Mouse (Mus musculus) midbrain, embryonic 14.5 days (tissue): ENCODE results near the gene Cluh. TPM values are rescaled to one million over a fixed set of nuclear protein-coding genes. Genes with fewer than 3 reads are reported as not detected.

ENCODE experiments used
- ATAC-seq: fragments of 200-750 bp; cut with Nextera tagmentation; 2 replicates; pipeline ENCODE4 v1.8.0; 2017; ENCODE audit warnings: moderate number of reproducible peaks, moderate library complexity; ENCODE audit not compliant: low FRiP score, low TSS enrichment
- DNase-seq: peaks from one replicate; pipeline ENCODE4 v3.0.0-alpha.2; 2015
- H3K27ac ChIP-seq: fragments of 300-500 bp; sonication (generic); replicated peaks from 2 replicates; pipeline ENCODE4 v1.5.1; 2014; ENCODE audit warnings: mild to moderate bottlenecking, low read depth, low read length, moderate library complexity
- H3K27me3 ChIP-seq: fragments of 300-500 bp; sonication (generic); 2 replicates; pipeline ENCODE4 v1.6.1; 2014; ENCODE audit warnings: low read length, control low read depth, mixed read lengths; ENCODE audit not compliant: control insufficient read depth, insufficient read depth
- H3K36me3 ChIP-seq: fragments of 300-500 bp; sonication (generic); 2 replicates; pipeline ENCODE4 v1.6.1; 2014; ENCODE audit warnings: low read length, control low read depth; ENCODE audit not compliant: control insufficient read depth, insufficient read depth
- H3K4me1 ChIP-seq: fragments of 300-500 bp; sonication (generic); 2 replicates; pipeline ENCODE4 v1.6.1; 2014; ENCODE audit warnings: mild to moderate bottlenecking, antibody characterized with exemption, low read length, control low read depth; ENCODE audit not compliant: control insufficient read depth, insufficient read depth
- H3K4me2 ChIP-seq: fragments of 300-500 bp; sonication (generic); 2 replicates; pipeline ENCODE4 v1.6.1; 2014; ENCODE audit warnings: mild to moderate bottlenecking, low read length, moderate library complexity
- H3K4me3 ChIP-seq: fragments of 300-500 bp; sonication (generic); replicated peaks from 2 replicates; pipeline ENCODE4 v1.5.1; 2014; ENCODE audit warnings: low read depth, low read length
- H3K9ac ChIP-seq: fragments of 300-500 bp; sonication (generic); replicated peaks from 2 replicates; pipeline ENCODE4 v1.6.1; 2014; ENCODE audit warnings: mild to moderate bottlenecking, low read length, moderate library complexity
- H3K9me3 ChIP-seq: fragments of 300-500 bp; sonication (generic); 2 replicates; pipeline ENCODE4 v1.6.1; 2016; ENCODE audit warnings: low read length, control low read depth, mixed read lengths; ENCODE audit not compliant: control insufficient read depth
- WGBS: fragments of 180-500 bp; shearing (Covaris S2); extraction: QIAGEN DNeasy Blood & Tissue Kit; methylation state at CpG from one replicate; pipeline ENCODE4 v1.1.7; 2014; 5-methylcytosine and 5-hydroxymethylcytosine counted together
- polyA plus RNA-seq: library from polyadenylated mRNA; unstranded; fragments of >200 nt; fragmentation: Nextera tagmentation; extraction: Ambion mirVana; gene quantifications from 2 replicates; pipeline ENCODE4 v1.2.1, GENCODE M21; 2014

The Cluh gene
- polyA plus RNA-seq, 1 experiment from 2014 or later: 14.4 TPM

DNA sequence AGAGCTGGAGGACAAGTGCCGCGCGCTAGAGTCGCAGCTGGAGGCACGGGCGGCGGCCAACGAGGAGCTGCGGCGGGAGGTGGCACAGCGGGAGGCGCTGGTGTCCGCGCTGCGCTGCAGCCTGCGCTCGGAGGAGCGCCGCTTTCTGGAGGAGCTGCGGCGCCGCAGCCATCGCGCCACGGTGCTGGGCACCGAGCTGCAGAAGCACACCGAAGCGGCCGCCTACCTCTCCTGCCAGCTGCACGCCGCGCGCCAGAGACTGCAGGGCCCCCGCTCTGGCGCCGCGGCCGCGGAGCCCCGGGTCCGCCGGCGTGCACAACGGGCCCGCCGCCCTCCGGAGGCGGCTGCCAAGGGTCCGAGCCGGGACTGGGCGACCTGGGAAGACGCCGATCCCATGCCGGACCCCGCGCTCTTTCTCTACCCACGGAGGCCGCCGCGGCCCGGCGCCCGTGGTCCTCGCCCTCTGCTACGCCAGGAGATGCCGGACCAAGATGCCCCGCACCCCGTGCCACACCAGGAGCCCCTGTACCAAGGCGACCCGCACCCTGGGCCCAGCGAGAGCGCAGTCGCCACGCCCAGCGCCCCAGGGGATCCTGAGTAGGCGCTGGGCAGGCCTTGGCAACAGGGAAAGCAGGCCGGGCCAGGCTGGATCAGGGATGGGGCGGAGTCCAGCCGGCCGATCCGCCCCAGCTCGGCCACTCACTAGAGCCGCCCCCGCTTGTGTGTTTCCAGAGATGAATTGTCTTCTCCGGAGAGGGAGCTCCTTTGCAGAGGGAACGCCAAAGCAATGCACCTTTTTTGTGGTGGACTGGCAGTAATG, 11.1 kb upstream of the Cluh start:
- under 1% methylated on average over 76 of the region's 86 CpGs for WGBS
- DNase-seq (peak; percentile 90), ATAC-seq (peak; percentile 86)
- Histone ChIP-seq H3K36me3 (no peaks in the 10 kb centered on the region), H3K9me3 (no peaks in the 10 kb centered on the region), H3K27ac (peak overlapping the region; percentile 96), H3K9ac (peak overlapping the region; percentile 92), H3K4me2 (peak overlapping the region; percentile 86), H3K27me3 (0 out of 2 replicates have a peak, but pooled peaks cover 4% of the 10 kb centered on the region), H3K4me3 (peak overlapping the region; percentile 62), H3K4me1 (peaks cover 14% of the 10 kb centered on the region)

- no peak for DNase-seq
- peak overlapping the region; percentile 96 for H3K27ac ChIP-seq
- H3K27me3 ChIP-seq: 0 out of 2 replicates have a peak, but pooled peaks cover 4% of the 10 kb centered on the region
- peak; percentile 52; the same call in 1 of the 2 replicates for ATAC-seq
- H3K4me1 ChIP-seq: peaks cover 14% of the 10 kb centered on the region
- H3K9ac ChIP-seq: peak overlapping the region; percentile 92
- 11% methylated on average over 9 of the region's 9 CpGs for WGBS
- H3K4me2 ChIP-seq: peak overlapping the region; percentile 86
- peak overlapping the region; percentile 62 for H3K4me3 ChIP-seq
- no peaks in the 10 kb centered on the region for H3K9me3 ChIP-seq
- H3K36me3 ChIP-seq: no peaks in the 10 kb centered on the region
These were observed 10.4 kb upstream of the Cluh start for GRCm38 (mm10) chr11:74638791-74639411.

DNA sequence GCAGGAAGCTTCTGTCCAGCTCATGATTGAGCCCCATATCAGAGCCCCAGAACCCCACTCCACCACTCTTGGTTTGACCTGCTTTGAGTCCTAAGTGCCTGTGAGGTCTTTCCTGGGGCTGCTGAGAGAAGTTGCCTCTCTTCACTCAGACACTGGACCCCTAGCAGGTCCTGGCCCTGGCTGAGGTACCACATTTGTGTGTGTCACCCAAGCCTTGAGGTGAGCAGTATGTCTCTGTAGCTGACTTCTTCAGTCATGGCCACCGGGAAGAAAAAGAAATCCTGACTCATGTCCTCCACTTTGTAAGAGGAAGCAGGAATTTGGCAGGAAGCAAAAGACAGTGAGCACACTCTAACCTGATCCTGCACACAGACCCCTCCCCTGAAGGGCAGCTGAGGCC, 9.7 kb upstream of the Cluh start:
- Histone ChIP-seq H3K9ac (no peak overlapping the region), H3K4me1 (peaks cover 14% of the 10 kb centered on the region), H3K27ac (no peak overlapping the region), H3K27me3 (0 out of 2 replicates have a peak, but pooled peaks cover 4% of the 10 kb centered on the region), H3K36me3 (no peaks in the 10 kb centered on the region), H3K4me2 (no peak overlapping the region), H3K4me3 (no peak overlapping the region), H3K9me3 (no peaks in the 10 kb centered on the region)
- no peak for ATAC-seq
- 83% methylated on average over 1 of the region's 1 CpGs for WGBS
- no peak for DNase-seq

DNA sequence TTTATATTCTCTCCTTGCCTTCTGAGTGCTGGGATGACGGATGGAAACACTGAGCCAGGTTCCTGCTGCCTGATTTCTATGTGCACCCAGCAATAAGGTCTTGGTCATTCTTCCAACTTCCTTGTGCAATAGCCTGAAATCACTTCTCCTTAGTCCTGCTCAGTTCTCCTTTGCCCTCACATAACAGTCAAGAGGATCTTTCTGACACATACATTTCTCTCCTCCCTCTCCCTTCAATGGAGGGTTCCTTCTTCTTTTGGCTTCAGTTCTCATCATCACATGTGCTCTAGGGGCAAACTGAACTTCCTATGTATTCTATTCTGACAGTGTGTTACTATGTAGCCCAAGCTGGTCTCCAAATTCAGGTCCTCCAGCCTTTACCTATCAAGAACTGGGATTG, 1.3 kb upstream of the Cluh start:
- DNase-seq: no peak
- no peak overlapping the region for H3K27ac ChIP-seq
- no peak overlapping the region for H3K4me2 ChIP-seq
- no peak overlapping the region for H3K4me3 ChIP-seq
- H3K27me3 ChIP-seq: no peaks in the 10 kb centered on the region
- H3K9me3 ChIP-seq: no peaks in the 10 kb centered on the region
- no peak overlapping the region for H3K9ac ChIP-seq
- no peaks in the 10 kb centered on the region for H3K36me3 ChIP-seq
- ATAC-seq: no peak
- H3K4me1 ChIP-seq: peaks cover 21% of the 10 kb centered on the region
- WGBS: 94% methylated on average over 1 of the region's 1 CpGs

- WGBS: 4% methylated on average over 1 of the region's 1 CpGs
- peak overlapping the region; percentile 96 for H3K4me2 ChIP-seq
- no peaks in the 10 kb centered on the region for H3K36me3 ChIP-seq
- DNase-seq (no peak), ATAC-seq (peak; percentile 21)
- H3K27ac ChIP-seq: peak overlapping the region; percentile 66
- H3K4me1 ChIP-seq: peaks cover 28% of the 10 kb centered on the region
- H3K4me3 ChIP-seq: peak overlapping the region; percentile 96
- H3K27me3 ChIP-seq: no peaks in the 10 kb centered on the region
- peak overlapping the region; percentile 82 for H3K9ac ChIP-seq
- no peaks in the 10 kb centered on the region for H3K9me3 ChIP-seq
These were observed 619 bp upstream of the Cluh start for GRCm38 (mm10) chr11:74648676-74649075.

DNA sequence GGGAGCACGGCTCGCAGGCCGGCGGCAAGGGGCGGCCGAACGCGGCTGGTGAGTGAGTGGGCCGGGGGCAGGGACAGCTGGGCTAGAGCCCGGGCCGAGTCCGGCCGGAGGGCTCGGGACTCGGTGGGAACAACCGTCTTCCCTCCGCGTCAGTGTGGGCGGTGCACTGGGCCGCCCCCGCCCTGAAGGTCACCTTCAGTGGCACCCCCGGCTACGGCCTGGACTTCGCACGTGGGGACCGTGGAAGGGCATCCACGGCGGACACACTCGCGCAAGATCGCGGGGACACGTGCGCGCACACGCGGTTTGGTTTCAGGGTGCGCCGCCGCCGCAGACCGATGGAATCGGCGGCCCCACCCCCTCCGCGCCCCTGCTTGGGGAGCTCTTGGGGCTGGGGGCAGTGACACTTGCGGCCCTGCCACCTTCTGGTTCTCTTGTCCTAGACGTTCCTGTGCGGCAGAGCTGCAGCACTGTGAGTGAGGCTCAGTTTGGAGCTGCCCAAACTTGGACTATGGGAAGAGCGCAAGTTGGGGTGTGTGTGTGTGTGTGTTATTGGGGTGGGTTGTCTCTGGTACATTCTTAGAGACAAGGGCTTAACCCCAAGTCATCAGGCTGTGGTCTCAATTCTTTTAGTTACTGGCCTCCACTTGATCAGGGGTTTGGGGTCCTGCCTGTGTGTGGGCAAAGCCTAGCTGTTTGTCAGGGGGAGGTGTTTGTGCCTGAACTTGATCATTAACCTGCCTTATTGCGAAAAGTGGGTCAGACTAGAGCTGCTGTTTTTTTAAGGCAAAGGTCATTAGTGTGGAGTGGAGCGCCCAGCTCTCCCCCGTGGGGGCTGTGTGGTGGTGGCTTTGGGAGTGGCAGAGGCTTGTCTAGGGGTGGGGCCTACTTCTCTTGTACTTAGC, 604 bp downstream of the Cluh start:
- Histone ChIP-seq H3K4me1 (peaks cover 28% of the 10 kb centered on the region), H3K9me3 (no peaks in the 10 kb centered on the region), H3K4me3 (peak overlapping the region; percentile 96), H3K36me3 (no peaks in the 10 kb centered on the region), H3K27ac (peak overlapping the region; percentile 66), H3K9ac (peak overlapping the region; percentile 82), H3K27me3 (no peaks in the 10 kb centered on the region), H3K4me2 (peak overlapping the region; percentile 96)
- DNase-seq: peak; percentile 37
- peak; percentile 70 for ATAC-seq
- WGBS: 2% methylated on average over 53 of the region's 53 CpGs

DNA sequence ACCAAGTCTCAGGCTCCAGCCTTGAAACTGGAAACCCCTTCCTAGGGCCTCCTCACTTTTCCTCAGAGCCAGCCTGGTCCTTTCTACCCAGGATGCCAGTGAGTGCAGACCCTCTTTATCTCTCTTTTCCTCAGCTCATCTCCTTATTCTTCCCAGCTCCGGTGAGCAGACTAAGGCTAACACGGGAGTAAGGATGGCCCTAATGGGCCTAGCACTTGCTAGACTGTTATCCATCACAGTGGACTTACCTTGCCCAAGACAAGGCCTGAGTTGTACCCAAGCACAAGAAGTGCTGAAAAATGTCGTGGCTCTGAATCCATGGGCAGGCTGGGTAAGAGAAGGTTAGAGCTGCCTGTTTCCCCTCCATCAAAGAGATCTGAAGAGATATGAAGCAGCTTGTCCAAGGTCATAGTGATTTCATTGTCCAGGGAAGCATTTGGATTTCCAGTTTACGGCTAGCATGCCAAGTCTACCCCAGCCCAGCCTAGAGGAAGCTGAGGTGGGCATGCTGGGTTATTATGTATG, 1.3 kb downstream of the Cluh start:
- WGBS: 70% methylated on average over 4 of the region's 4 CpGs
- Histone ChIP-seq H3K4me3 (peak overlapping the region; percentile 96), H3K4me1 (peaks cover 28% of the 10 kb centered on the region), H3K9ac (peak overlapping the region; percentile 82; the same call in 1 of the 2 replicates), H3K27ac (no peak overlapping the region), H3K36me3 (no peaks in the 10 kb centered on the region), H3K4me2 (peak overlapping the region; percentile 96), H3K27me3 (no peaks in the 10 kb centered on the region), H3K9me3 (no peaks in the 10 kb centered on the region)
- DNase-seq (no peak), ATAC-seq (no peak)

- DNase-seq: peak; percentile 48
- H3K27me3 ChIP-seq: no peaks in the 10 kb centered on the region
- no peak for ATAC-seq
- no peak overlapping the region for H3K4me2 ChIP-seq
- peak overlapping the region; percentile 37; the same call in 1 of the 2 replicates for H3K27ac ChIP-seq
- H3K9ac ChIP-seq: no peak overlapping the region
- H3K9me3 ChIP-seq: no peaks in the 10 kb centered on the region
- peaks cover 11% of the 10 kb centered on the region for H3K36me3 ChIP-seq
- peaks cover 28% of the 10 kb centered on the region for H3K4me1 ChIP-seq
- 59% methylated on average over 4 of the region's 4 CpGs for WGBS
- no peak overlapping the region for H3K4me3 ChIP-seq
These were observed 3.5 kb downstream of the Cluh start for GRCm38 (mm10) chr11:74652791-74653191.
